Mouse (Mus musculus): Measurements from ENCODE around the gene B4galnt3. TPM values are rescaled to one million over a fixed set of nuclear protein-coding genes. Genes with fewer than 3 reads are reported as not detected.

Gene B4galnt3
- polyA plus RNA-seq (2015; fragmentation: Nextera tagmentation; extraction: Ambion mirVana), result 1.1 and 1.3 TPM in 2 replicates

DNA sequence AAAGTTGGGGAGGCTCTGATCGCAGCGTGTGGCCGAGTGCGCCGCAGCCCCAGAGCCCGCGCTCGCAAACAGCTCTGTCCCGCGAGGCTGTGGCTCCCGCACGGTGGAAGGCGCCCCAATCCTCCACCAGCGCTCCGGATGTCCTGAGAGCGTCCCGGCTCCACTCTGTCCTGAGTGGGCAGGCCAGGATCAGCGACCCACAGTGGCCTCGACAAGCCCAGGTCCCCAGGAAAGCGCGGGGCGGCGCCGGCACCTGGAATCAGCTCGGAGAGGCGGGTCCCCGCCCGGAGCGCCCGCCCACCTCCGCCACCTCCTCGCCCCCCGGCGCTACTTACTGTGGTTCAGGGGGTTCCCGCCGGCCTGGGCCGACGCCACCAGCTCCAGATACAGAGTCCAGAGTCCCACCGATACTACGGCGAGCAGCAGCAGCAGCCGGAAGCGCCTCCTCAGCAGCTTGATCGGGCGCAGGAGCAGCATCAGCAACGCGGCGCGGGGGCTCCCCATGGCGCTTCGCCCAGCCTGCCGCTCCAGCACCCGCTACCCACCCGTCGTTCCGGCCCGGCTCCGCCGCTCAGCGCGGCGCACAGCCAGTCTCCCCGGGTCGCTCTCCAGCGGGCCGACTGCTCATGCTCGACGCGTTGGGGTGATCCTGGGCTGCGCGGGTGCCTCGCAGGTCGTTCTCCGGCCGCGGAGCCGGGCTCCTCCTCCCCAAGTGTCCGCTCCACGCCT, at the start of gene B4galnt3, which contains the start of gene D330020A13Rik:
B4galnt3 (minus strand) TSS at position 504 of the 729 bp plus-strand sequence.
D330020A13Rik (plus strand) TSS at position 309 of the 729 bp plus-strand sequence.
- Histone ChIP-seq H3K27ac (peak within 1 kb of the TSS; percentile 51), H3K9ac (peak within 1 kb of the TSS; percentile 54), H3K9me3 (no peaks in the 10 kb centered on the region), H3K4me3 (peak within 1 kb of the TSS; percentile 72), H3K27me3 (peaks cover 18% of the 10 kb centered on the region), H3K4me2 (peak within 1 kb of the TSS; percentile 99), H3K36me3 (no peaks in the 10 kb centered on the region), H3K4me1 (peaks cover 8% of the 10 kb centered on the region)
- WGBS, result under 1% methylated on average over 76 of the region's 79 CpGs
- peak; percentile 36; the same call in 1 of the 2 replicates for ATAC-seq (ENCODE audit: insufficient number of reproducible peaks, low FRiP score, low TSS enrichment, low read depth)

DNA sequence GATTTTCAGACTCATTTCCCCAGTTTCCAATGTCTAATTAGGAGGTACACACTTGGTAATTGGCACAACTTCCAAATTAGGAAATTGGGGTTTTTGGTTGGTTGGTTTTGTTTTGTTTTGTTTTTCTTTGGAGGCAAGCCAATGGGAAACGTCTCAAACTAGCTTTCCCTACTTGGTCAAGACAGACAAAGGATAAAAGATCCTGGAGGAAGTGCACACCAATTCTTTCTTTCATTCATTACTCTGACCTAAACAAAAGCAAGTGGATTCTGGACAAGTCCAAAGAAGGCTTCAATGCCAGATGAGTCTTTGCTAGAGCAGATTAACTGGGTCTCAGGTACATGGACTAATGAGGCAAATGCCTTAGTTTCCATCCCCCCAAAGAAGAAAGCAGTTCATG, 49.6 kb upstream of the B4galnt3 start:
- Histone ChIP-seq H3K36me3 (peaks cover 71% of the 10 kb centered on the region), H3K27ac (no peak overlapping the region), H3K4me2 (no peak overlapping the region), H3K4me3 (no peak overlapping the region), H3K27me3 (no peaks in the 10 kb centered on the region), H3K9me3 (no peaks in the 10 kb centered on the region), H3K9ac (no peak overlapping the region), H3K4me1 (no peaks in the 10 kb centered on the region)
- ATAC-seq (ENCODE audit: insufficient number of reproducible peaks, low FRiP score, low TSS enrichment, low read depth), result no peak
- WGBS, result 94% methylated on average over 1 of the region's 1 CpGs

DNA sequence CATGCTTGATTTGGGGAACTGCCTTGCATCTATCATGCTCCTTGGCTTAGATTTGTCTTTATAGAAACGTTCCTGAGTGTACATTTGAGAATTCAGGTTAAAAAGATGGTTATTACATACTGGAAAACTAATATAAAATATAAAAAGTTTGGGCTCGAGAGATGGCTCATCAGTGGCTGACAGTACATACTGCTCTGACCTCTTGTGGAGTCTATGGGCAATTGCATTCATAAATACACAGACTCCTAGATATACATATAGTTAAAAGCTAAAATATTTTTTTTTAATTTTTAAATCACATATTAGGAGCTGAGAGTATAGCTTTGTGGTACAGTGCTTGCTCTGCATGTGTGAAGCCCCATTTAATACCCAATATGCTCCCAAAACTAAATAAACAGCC, 38.0 kb upstream of the B4galnt3 start:
- Histone ChIP-seq H3K27me3 (no peaks in the 10 kb centered on the region), H3K9me3 (no peaks in the 10 kb centered on the region), H3K4me2 (no peak overlapping the region), H3K27ac (no peak overlapping the region), H3K36me3 (peaks cover 84% of the 10 kb centered on the region), H3K4me1 (no peaks in the 10 kb centered on the region), H3K9ac (no peak overlapping the region), H3K4me3 (no peak overlapping the region)
- ATAC-seq (ENCODE audit: insufficient number of reproducible peaks, low FRiP score, low TSS enrichment, low read depth), result no peak
- WGBS, result 76% methylated on average over 2 of the region's 2 CpGs

DNA sequence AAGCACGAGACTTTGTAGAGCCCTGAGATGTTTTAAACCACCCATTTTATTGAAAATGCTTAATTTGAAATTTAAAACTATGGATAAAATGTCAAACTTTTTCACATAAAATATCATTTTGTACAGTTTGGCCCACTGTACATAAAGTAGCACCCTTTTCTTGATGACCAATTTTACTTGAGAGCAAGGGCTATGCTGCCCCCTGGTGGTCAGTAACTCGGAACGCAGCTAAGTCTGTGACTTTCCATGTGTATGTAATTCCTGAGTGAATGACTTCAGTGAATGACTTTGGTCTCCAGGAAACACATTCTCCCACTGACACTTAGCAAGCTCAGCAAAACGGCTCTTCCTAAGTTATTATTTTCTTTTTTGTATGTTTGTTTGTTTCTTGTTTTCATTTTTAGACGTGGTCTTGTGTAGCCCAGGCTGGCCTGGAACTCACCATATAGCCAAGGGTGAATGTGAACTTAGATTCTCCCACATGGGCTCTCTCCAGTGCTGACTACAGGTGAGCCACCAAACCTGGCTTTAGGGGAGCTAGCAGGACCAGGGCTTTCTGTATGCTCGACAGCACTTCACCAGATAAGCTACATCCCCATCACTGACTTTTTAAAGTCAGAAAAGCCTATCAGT, 30.1 kb upstream of the B4galnt3 start:
- Histone ChIP-seq H3K4me3 (no peak overlapping the region), H3K4me2 (no peak overlapping the region), H3K27me3 (no peaks in the 10 kb centered on the region), H3K27ac (no peak overlapping the region), H3K9me3 (no peaks in the 10 kb centered on the region), H3K4me1 (no peaks in the 10 kb centered on the region), H3K36me3 (peaks cover 27% of the 10 kb centered on the region), H3K9ac (no peak overlapping the region)
- WGBS, result 27% methylated on average over 6 of the region's 6 CpGs
- no peak for ATAC-seq (ENCODE audit: insufficient number of reproducible peaks, low FRiP score, low TSS enrichment, low read depth)

DNA sequence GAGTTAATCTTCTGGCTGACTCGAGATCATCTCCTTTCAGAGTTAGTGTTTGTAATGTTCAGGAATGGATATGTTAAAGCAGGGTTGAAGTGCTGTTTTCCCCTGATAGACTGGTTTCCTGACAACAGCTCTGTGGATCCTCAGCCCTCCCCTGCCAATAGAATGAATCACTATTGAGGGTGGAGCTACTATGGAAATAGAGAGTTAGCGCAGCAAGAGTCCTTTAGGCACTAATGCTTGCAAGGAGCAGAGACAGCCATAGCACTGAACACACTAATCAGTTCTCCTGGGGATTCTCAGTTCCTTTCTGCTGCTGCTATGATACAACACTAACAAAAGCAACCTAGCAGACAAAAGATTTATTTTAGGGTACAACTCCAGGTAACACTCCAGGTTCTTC, 26.0 kb upstream of the B4galnt3 start:
- Histone ChIP-seq H3K36me3 (peaks cover 8% of the 10 kb centered on the region), H3K4me3 (no peak overlapping the region), H3K4me1 (no peaks in the 10 kb centered on the region), H3K27ac (no peak overlapping the region), H3K27me3 (no peaks in the 10 kb centered on the region), H3K9ac (no peak overlapping the region), H3K9me3 (no peaks in the 10 kb centered on the region), H3K4me2 (no peak overlapping the region)
- 63% methylated on average over 2 of the region's 2 CpGs for WGBS
- no peak for ATAC-seq (ENCODE audit: insufficient number of reproducible peaks, low FRiP score, low TSS enrichment, low read depth)

DNA sequence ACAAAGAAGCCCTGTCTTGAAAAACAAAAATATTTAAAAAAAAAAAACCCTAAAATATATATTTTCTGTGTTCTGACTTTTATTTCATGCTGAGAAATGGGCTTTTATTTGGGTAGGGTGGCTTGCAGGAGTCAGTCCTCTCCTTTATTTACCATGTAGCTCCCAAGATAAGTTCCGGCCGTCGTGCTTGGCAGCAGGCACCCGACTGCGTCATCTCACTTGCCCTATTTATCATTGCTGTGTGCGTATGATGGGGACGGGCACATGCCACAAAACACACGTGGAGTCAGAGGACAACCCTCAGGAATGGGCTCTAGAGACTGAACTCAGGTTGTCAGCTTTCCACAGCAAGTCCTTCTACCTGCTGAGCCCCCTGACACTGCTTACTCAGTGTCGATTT, 24.8 kb upstream of the B4galnt3 start:
- no peak overlapping the region for H3K9ac ChIP-seq
- H3K4me3 ChIP-seq, result no peak overlapping the region
- H3K27me3 ChIP-seq, result no peaks in the 10 kb centered on the region
- no peak overlapping the region for H3K4me2 ChIP-seq
- H3K4me1 ChIP-seq, result no peaks in the 10 kb centered on the region
- H3K36me3 ChIP-seq, result no peaks in the 10 kb centered on the region
- 89% methylated on average over 9 of the region's 9 CpGs for WGBS
- no peak for ATAC-seq (ENCODE audit: insufficient number of reproducible peaks, low FRiP score, low TSS enrichment, low read depth)
- no peak overlapping the region for H3K27ac ChIP-seq
- H3K9me3 ChIP-seq, result no peaks in the 10 kb centered on the region

DNA sequence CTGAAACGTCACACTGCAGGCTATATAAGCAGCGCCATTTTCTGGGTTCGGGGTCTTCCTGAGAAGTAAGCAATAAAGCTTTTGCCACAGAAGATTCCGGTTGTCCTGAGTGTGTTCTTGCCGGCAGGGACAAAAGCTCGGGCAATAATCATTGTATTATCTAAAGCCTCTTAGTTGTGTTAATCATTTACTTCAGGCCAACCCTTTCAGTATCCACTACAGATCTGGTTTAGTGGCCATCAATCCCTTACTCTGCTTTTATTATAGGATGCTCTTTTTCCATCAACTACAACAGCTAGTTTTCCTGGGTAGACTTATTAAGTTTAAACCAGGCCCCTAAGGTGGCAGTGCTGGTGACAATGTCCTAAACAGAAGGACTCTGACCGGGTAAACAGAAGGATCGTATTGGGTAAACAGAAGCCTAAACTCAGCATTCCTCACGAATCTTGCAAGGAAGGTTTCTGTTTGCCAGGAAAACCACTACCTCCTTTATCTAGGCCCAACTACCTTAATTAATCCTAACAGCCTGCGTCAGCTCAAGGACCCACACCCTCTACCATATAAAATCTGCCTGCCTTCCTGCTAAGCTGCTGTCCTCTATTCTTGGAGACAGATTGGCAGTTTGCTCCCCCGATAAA, 24.1 kb upstream of the B4galnt3 start:
- H3K36me3 ChIP-seq, result no peaks in the 10 kb centered on the region
- H3K4me2 ChIP-seq, result no peak overlapping the region
- H3K27me3 ChIP-seq, result no peaks in the 10 kb centered on the region
- no peak overlapping the region for H3K9ac ChIP-seq
- H3K27ac ChIP-seq, result no peak overlapping the region
- H3K9me3 ChIP-seq, result no peaks in the 10 kb centered on the region
- no peak for ATAC-seq (ENCODE audit: insufficient number of reproducible peaks, low FRiP score, low TSS enrichment, low read depth)
- no peaks in the 10 kb centered on the region for H3K4me1 ChIP-seq
- 71% methylated on average over 11 of the region's 11 CpGs for WGBS
- H3K4me3 ChIP-seq, result no peak overlapping the region

DNA sequence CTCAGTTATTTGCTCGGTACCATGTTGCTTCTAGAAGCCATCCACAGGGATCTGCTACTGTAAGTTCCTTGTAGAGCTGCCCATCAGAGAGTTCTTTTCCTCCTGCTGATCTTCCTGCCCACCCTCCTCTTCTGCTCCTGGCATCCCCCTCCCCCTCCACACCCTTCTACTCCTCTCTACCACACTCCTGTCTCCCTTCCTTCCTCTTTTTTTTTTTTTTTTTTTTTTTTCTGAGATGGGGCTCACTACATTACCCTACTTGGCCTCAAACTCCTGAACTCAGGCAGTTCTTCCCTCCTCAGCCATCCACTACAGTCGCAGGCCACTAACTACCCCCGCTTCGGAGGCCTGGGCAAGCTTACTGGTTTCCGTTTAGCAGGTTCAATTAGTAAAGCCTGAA, 18.1 kb upstream of the B4galnt3 start:
- no peak overlapping the region for H3K4me3 ChIP-seq
- H3K9me3 ChIP-seq, result no peaks in the 10 kb centered on the region
- no peaks in the 10 kb centered on the region for H3K36me3 ChIP-seq
- H3K27me3 ChIP-seq, result no peaks in the 10 kb centered on the region
- H3K27ac ChIP-seq, result no peak overlapping the region
- no peak overlapping the region for H3K9ac ChIP-seq
- no peak overlapping the region for H3K4me2 ChIP-seq
- WGBS, result 52% methylated on average over 5 of the region's 5 CpGs
- no peak for ATAC-seq (ENCODE audit: insufficient number of reproducible peaks, low FRiP score, low TSS enrichment, low read depth)
- H3K4me1 ChIP-seq, result no peaks in the 10 kb centered on the region

DNA sequence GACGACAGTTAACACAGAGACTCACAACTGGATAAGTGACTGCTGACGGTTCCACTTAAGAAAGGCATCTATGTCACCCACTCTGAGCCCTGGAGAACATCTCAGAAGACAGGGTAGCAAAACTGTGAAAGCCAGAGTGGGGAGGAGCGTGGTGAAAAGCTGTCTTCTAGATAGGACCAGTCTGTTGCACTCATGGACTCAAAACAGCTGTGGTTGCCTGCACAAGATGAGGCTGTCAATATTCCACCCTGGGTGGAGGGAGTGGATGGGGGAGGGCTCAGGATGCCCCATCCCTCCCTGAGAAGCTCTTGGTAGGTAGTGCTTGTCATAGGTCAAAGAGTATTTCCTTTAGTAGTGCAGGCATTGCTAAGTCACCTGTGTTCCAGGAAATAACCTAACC, 15.4 kb upstream of the B4galnt3 start:
- no peak overlapping the region for H3K4me2 ChIP-seq
- 46% methylated on average over 3 of the region's 3 CpGs for WGBS
- no peak for ATAC-seq (ENCODE audit: insufficient number of reproducible peaks, low FRiP score, low TSS enrichment, low read depth)
- no peak overlapping the region for H3K9ac ChIP-seq
- no peaks in the 10 kb centered on the region; the same call in 1 of the 2 replicates for H3K4me1 ChIP-seq
- no peaks in the 10 kb centered on the region for H3K27me3 ChIP-seq
- no peak overlapping the region for H3K4me3 ChIP-seq
- H3K9me3 ChIP-seq, result no peaks in the 10 kb centered on the region
- no peak overlapping the region for H3K27ac ChIP-seq
- no peaks in the 10 kb centered on the region for H3K36me3 ChIP-seq

DNA sequence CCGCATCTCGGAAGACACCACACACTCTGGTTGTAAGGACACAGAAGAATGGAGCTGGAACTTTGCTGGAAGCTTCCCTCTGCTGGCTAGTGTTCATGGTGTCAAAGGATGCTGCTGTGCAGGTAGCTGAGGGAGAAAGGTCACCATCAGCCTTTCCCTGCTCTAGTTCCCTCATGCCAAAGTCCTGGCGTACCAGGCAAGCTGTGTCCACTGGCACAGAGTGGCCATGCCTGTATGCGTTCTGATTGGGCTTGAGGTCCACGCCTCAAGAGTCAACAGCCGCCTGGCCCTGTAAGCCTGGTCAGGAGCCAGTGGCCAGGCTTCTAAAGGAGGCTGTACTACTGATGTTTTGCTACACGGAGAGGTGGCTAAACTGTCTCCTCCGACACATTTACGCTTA, 15.0 kb upstream of the B4galnt3 start:
- ATAC-seq (ENCODE audit: insufficient number of reproducible peaks, low FRiP score, low TSS enrichment, low read depth), result no peak
- Histone ChIP-seq H3K9ac (no peak overlapping the region), H3K4me2 (no peak overlapping the region), H3K4me1 (no peaks in the 10 kb centered on the region; the same call in 1 of the 2 replicates), H3K36me3 (no peaks in the 10 kb centered on the region), H3K27ac (no peak overlapping the region), H3K4me3 (no peak overlapping the region), H3K27me3 (no peaks in the 10 kb centered on the region), H3K9me3 (no peaks in the 10 kb centered on the region)
- 72% methylated on average over 9 of the region's 9 CpGs for WGBS

DNA sequence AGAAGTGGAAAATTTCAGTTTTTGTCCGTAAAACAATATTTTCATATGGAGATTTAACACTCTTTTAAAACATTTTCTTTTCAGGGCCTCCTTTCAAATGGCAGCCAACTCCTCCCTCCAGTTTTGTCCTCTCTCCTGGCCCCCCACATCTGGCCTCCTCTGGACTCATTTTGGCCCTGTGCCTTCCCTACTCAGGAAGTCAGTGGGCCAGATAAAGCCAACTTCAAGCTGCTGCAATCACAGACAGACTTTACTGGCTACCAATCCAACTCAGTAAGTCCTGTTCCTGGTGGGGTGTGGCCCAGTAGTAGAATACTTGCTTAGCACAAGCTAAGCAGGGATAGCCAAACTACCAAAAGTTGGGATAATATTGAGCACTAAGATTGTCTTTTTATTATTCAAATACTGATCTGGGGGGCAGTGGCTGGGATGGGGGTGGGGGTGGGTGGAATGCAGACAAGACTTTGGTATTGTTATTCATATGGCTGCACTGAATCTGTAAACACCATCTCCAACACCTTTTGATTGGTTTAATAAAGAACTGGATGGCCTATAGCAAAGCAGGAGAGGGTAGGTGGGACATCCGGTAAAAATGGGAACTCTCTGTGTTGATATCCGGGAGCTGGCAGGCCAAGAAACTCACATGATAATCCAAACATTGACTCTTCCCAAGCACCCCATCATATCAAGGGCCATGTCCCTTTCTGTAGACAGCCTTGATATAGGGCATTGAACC, 12.7 kb upstream of the B4galnt3 start:
- Histone ChIP-seq H3K4me2 (no peak overlapping the region), H3K9ac (no peak overlapping the region), H3K36me3 (no peaks in the 10 kb centered on the region), H3K27me3 (no peaks in the 10 kb centered on the region), H3K9me3 (no peaks in the 10 kb centered on the region), H3K4me3 (no peak overlapping the region), H3K4me1 (peaks cover 8% of the 10 kb centered on the region; the same call in 1 of the 2 replicates), H3K27ac (no peak overlapping the region)
- 80% methylated on average over 3 of the region's 3 CpGs for WGBS
- ATAC-seq (ENCODE audit: insufficient number of reproducible peaks, low FRiP score, low TSS enrichment, low read depth), result no peak

Data from limb, embryonic 15.5 days (tissue).